Mouse (Mus musculus) limb, embryonic 14.5 days (tissue): Measurements from ENCODE around the gene Cdh6. TPM values are rescaled to one million over a fixed set of nuclear protein-coding genes. Genes with fewer than 3 reads are reported as not detected.

Experiments
- ATAC-seq: fragments of 200-750 bp; cut with Nextera tagmentation; 2 replicates; pipeline ENCODE4 v1.8.0; 2017; ENCODE audit warnings: low read depth, moderate number of reproducible peaks, moderate TSS enrichment; ENCODE audit not compliant: low FRiP score
- DNase-seq: peaks from one replicate; pipeline ENCODE4 v3.0.0-alpha.2; 2015; ENCODE audit warnings: low spot score
- H3K27ac ChIP-seq: fragments of 300-500 bp; sonication (generic); replicated peaks from 2 replicates; pipeline ENCODE4 v1.5.1; 2014; ENCODE audit warnings: low read depth, mild to moderate bottlenecking, low read length, moderate library complexity, mixed read lengths
- H3K27me3 ChIP-seq: fragments of 300-500 bp; sonication (generic); 2 replicates; pipeline ENCODE4 v1.6.1; 2014; ENCODE audit warnings: low read length, mixed read lengths; ENCODE audit not compliant: control insufficient read depth, insufficient read depth
- H3K36me3 ChIP-seq: fragments of 300-500 bp; sonication (generic); 2 replicates; pipeline ENCODE4 v1.6.1; 2014; ENCODE audit warnings: mild to moderate bottlenecking, low read length, moderate library complexity, mixed read lengths; ENCODE audit not compliant: control insufficient read depth, insufficient read depth
- H3K4me1 ChIP-seq: fragments of 300-500 bp; sonication (generic); 2 replicates; pipeline ENCODE4 v1.6.1; 2014; ENCODE audit warnings: antibody characterized with exemption, low read length, mixed read lengths; ENCODE audit not compliant: control insufficient read depth, insufficient read depth
- H3K4me2 ChIP-seq: fragments of 300-500 bp; sonication (generic); replicated peaks from 2 replicates; pipeline ENCODE4 v1.6.1; 2014; ENCODE audit warnings: low read depth, mild to moderate bottlenecking, low read length, moderate library complexity; ENCODE audit not compliant: severe bottlenecking
- H3K4me3 ChIP-seq: fragments of 300-500 bp; sonication (generic); replicated peaks from 2 replicates; pipeline ENCODE4 v1.5.1; 2014; ENCODE audit warnings: low read length
- H3K9ac ChIP-seq: fragments of 300-500 bp; sonication (generic); 2 replicates; pipeline ENCODE4 v1.6.1; 2014; ENCODE audit warnings: mild to moderate bottlenecking, low read depth, low read length, moderate library complexity; ENCODE audit not compliant: severe bottlenecking
- H3K9me3 ChIP-seq: fragments of 300-500 bp; sonication (generic); 2 replicates; pipeline ENCODE4 v1.6.1; 2016; ENCODE audit warnings: low read length; ENCODE audit not compliant: control insufficient read depth
- POLR2A ChIP-seq: fragments of 200-500 bp; IDR thresholded peaks from 2 replicates; pipeline ENCODE4 v1.8.0; 2012; ENCODE audit warnings: inconsistent platforms, mild to moderate bottlenecking, moderate library complexity, borderline replicate concordance; ENCODE audit not compliant: insufficient read depth, insufficient read length; ENCODE audit errors: extremely low read depth
- WGBS: fragments of 180-500 bp; shearing (Covaris S2); extraction: QIAGEN DNeasy Blood & Tissue Kit; methylation state at CpG from one replicate; pipeline ENCODE4 v1.1.7; 2014; 5-methylcytosine and 5-hydroxymethylcytosine counted together
- polyA plus RNA-seq, 2 experiments: library from polyadenylated mRNA; depleted of rRNA in 1 of 2; stranded (reverse) in 1 of 2; unstranded in 1 of 2; fragments of >200 nt; fragmentation: Nextera tagmentation in 1 of 2; extraction: Ambion mirVana in 1 of 2; gene quantifications; 2 replicates each; pipeline versions ENCODE4 v1.2.1 to v1.2.3; 2012 to 2014

Gene Cdh6
- polyA plus RNA-seq, 2 experiments = 6.3 to 11.9 TPM

DNA sequence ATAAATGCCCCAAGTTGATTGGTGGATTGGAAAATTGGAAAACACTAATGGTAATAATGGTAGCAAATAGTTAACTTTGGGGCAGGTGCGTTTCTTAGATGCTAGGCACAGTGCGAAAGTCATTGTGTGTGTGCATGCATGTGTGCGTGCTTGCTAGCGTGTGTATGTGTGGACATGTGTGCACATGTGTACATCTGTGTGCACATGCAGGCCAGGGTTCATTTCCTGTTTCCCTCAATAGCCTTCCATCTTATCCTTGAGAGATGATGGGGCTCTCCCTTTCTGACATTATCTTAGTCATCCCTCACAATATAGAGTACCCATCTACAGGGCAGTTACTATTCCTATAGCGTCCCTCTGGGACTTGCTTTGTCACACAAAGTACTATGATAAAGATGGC is 17.7 kb downstream of the Cdh6 start:
- ATAC-seq (no peak), DNase-seq (no peak)
- H3K27ac ChIP-seq = no peak overlapping the region
- H3K4me2 ChIP-seq = no peak overlapping the region
- H3K4me3 ChIP-seq = no peak overlapping the region
- H3K27me3 ChIP-seq = no peaks in the 10 kb centered on the region
- no peaks in the 10 kb centered on the region; the same call in 1 of the 2 replicates for H3K9me3 ChIP-seq
- no peaks in the 10 kb centered on the region for H3K36me3 ChIP-seq
- H3K4me1 ChIP-seq = no peaks in the 10 kb centered on the region
- no peak for TF ChIP-seq POLR2A
- WGBS = 97% methylated on average over 5 of the region's 5 CpGs
- H3K9ac ChIP-seq = no peak overlapping the region

- H3K4me1 ChIP-seq = no peaks in the 10 kb centered on the region
- no peaks in the 10 kb centered on the region; the same call in 1 of the 2 replicates for H3K9me3 ChIP-seq
- H3K27me3 ChIP-seq = no peaks in the 10 kb centered on the region
- no peaks in the 10 kb centered on the region for H3K36me3 ChIP-seq
- no peak overlapping the region for H3K4me2 ChIP-seq
- 80% methylated on average over 6 of the region's 6 CpGs for WGBS
- DNase-seq (no peak), ATAC-seq (no peak)
- no peak overlapping the region for H3K9ac ChIP-seq
- no peak overlapping the region for H3K27ac ChIP-seq
- no peak for TF ChIP-seq POLR2A
- H3K4me3 ChIP-seq = no peak overlapping the region
Measured at GRCm38 (mm10) chr15:13155418-13155817, 18.1 kb downstream of the Cdh6 start.

DNA sequence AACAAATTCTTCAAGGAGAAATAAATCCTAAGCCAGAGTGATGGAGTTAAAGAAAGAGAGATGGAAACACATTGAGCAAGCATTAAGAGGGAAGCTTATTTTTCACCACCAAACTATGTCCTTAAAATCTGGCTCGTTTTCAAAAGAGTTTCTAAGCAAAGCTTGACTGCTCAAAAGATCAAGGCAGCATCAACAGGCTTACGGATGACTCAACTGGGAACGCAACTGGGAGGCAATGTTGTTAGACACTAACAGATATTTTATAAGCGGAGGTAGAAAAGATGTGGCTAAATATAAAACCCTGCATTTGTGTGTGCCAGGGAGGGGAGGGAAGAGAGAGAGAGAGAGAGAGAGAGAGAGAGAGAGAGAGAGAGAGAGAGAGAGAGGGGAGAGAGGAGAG is 31.5 kb downstream of the Cdh6 start:
- no peak overlapping the region for H3K4me2 ChIP-seq
- H3K4me1 ChIP-seq = no peaks in the 10 kb centered on the region
- TF ChIP-seq POLR2A = no peak
- no peak for ATAC-seq
- 67% methylated on average over 4 of the region's 4 CpGs for WGBS
- no peak overlapping the region for H3K4me3 ChIP-seq
- H3K27ac ChIP-seq = no peak overlapping the region
- no peaks in the 10 kb centered on the region for H3K9me3 ChIP-seq
- H3K27me3 ChIP-seq = no peaks in the 10 kb centered on the region
- no peak for DNase-seq
- no peak overlapping the region for H3K9ac ChIP-seq
- H3K36me3 ChIP-seq = no peaks in the 10 kb centered on the region

- TF ChIP-seq POLR2A = no peak
- no peaks in the 10 kb centered on the region for H3K36me3 ChIP-seq
- no peak overlapping the region for H3K4me2 ChIP-seq
- no peak for ATAC-seq
- H3K9ac ChIP-seq = no peak overlapping the region
- no peak overlapping the region for H3K4me3 ChIP-seq
- H3K4me1 ChIP-seq = 0 out of 2 replicates have a peak, but pooled peaks cover 6% of the 10 kb centered on the region
- no peak for DNase-seq
- H3K27ac ChIP-seq = no peak overlapping the region
- WGBS = 82% methylated on average over 5 of the region's 5 CpGs
- H3K27me3 ChIP-seq = no peaks in the 10 kb centered on the region
- H3K9me3 ChIP-seq = no peaks in the 10 kb centered on the region
Measured at GRCm38 (mm10) chr15:13139662-13140061, 33.8 kb downstream of the Cdh6 start.

DNA sequence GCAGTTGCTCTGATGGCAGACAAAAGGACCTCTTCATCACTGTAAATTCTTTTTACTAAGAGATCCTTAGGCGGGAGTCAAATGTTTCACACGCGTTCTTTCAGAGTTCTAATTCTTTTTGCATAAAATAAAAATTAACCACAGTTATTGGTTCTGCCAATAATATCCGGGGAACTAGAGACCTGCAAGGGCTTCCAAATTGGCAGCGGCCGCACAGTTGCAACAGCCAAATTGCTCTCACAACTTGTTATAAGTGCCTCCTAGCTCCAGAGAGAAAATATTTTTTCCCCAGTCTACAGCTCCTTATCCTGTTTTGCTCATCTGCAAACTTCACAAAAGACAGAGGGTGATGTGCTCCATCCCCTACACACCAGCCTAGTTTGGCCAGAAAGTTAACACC is 36.3 kb downstream of the Cdh6 start:
- Histone ChIP-seq H3K9ac (no peak overlapping the region), H3K36me3 (no peaks in the 10 kb centered on the region), H3K4me2 (no peak overlapping the region), H3K27ac (no peak overlapping the region), H3K9me3 (no peaks in the 10 kb centered on the region), H3K27me3 (no peaks in the 10 kb centered on the region), H3K4me3 (no peak overlapping the region), H3K4me1 (0 out of 2 replicates have a peak, but pooled peaks cover 6% of the 10 kb centered on the region)
- WGBS = 61% methylated on average over 6 of the region's 6 CpGs
- no peak for ATAC-seq
- DNase-seq = no peak
- TF ChIP-seq POLR2A = no peak

DNA sequence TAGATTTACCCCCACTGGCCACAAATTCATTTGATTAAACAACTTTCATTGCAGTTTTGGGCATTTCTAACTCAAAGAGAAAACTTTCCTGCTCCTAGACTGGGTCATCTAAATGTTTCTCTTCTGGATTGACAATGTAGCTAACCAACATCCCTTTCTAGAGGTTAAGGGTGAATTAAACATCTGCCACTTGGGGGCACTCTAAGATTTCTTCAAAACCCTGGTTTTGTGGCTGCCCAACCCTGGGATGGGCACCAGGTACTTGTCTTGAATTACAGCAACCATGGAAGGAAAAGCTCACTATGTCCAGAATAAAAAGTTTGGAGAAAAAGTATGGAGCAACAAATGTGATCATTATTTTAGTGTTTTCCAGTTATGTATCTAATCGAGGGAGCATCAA is 39.4 kb downstream of the Cdh6 start:
- no peaks in the 10 kb centered on the region for H3K27me3 ChIP-seq
- 50% methylated on average over 1 of the region's 1 CpGs for WGBS
- peak; percentile 46 for DNase-seq

More for the DNA sequence above, 39.4 kb downstream of the Cdh6 start:
- no peaks in the 10 kb centered on the region for H3K9me3 ChIP-seq
- 0 out of 2 replicates have a peak, but pooled peaks cover 6% of the 10 kb centered on the region for H3K4me1 ChIP-seq
- no peak for TF ChIP-seq POLR2A
- ATAC-seq = no peak
- no peak overlapping the region for H3K9ac ChIP-seq
- no peak overlapping the region for H3K27ac ChIP-seq
- H3K36me3 ChIP-seq = no peaks in the 10 kb centered on the region
- no peak overlapping the region for H3K4me3 ChIP-seq
- H3K4me2 ChIP-seq = no peak overlapping the region
